Mouse (Mus musculus) common myeloid progenitor, adult 5-6 weeks (primary cell): Measurements from ENCODE around the gene Klhl12. TPM values are rescaled to one million over a fixed set of nuclear protein-coding genes. Genes with fewer than 3 reads are reported as not detected.
"Not testable (repeated sequence)": the region's sequence is repeated elsewhere in the genome, so short reads cannot be mapped to it uniquely, and the experiment has no call there.

Experiments used
- ATAC-seq: replicated peaks from 2 replicates; pipeline ENCODE4 v1.8.0; 2016; ENCODE audit warnings: low read depth, mild to moderate bottlenecking, moderate TSS enrichment, inconsistent platforms; ENCODE audit not compliant: poor library complexity, severe bottlenecking
- total RNA-seq: library from RNA; stranded (forward); fragments of 200-1000, 187-1606 nt; gene quantifications from 2 replicates; pipeline ENCODE4 v1.2.3, GENCODE M21; 2017

The Klhl12 gene
- total RNA-seq: 21.8 and 28.1 TPM in 2 replicates

GRCm38 (mm10) chr1:134454904-134455824 lies at the start of gene Klhl12:
Gene Klhl12 (plus strand): TSS chr1:134455531.
- ATAC-seq: peak; percentile 76

DNA sequence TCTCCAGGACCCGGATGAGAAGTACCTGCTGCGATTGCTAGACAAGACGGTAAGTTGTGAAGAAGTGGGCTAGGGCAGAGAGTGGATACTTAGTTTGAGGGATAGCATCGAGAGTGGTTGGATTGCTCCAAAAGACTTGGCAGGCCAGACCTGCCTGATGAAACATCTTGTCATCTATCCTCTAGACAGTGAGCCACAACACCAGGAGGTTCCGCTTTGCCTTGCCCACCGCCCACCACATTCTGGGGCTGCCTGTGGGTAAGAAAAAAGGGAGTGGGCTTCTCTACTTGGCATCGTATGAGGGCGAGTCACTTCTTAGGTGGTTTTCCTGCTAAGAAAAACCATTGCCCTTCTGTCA lies 48.9 kb upstream of the Klhl12 start:
- ATAC-seq: peak; percentile 20; the same call in 1 of the 2 replicates

DNA sequence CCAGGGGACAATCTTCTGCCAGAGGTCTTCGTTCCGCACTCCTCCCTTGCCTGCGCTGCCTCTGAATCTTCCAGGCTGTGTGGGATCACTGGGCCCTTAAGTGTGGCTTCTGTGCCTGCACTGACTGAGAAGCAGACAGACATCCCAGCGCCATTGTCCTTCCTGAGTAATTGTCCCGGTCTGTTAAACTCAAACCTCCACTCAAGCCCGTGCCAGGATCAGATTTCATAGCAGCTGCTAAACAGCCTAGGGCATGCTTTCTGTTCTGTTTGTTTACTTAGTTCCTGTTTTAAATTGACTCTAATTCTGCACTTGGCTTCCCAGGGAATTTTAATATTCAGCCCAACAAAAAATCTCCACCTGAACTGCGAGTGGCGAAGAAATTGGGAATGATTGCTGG lies 47.3 kb upstream of the Klhl12 start:
- no peak for ATAC-seq

DNA sequence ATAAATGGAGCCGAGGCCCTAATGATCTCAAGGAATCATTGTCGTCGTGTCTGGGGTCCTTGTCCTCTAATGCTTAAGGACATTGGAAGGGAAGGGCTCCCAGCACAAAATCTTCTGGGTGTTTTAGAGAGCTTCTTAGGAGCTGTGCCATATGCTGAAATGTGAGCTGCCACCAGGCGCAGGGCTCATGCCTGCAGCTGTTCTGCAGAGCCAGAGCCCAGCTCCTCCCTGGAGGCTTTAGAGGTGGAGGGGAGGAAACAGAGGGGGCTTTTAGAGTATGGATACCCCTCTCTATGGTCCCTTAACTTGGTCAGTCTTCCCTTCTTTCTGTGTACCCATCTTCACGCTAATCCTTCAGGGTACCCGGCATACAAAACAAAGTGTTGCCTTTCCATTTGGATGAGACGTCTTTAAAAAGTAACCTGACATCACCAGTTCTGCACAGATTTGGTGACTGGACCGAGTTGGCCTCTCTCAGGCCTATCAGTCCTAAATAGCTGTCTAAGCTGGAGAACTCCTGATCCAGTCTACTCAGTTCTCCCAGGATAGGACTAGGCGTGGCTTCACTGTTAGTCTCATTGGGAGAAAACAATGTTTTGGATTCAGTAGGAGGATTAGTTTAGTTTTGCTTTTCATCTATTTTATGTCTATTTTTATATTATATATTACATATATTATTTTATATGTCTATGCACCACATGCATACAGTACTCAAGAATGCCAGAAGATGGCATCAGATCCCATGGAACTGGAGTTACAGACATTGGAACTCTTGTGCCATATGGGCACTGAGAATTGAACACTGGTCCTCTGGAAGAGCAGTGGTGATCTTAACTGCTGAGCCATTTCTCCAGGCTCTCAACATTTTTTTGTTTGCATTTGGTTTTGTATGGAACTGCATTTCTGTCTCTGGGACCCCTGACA lies 43.4 kb upstream of the Klhl12 start:
- ATAC-seq: no peak

DNA sequence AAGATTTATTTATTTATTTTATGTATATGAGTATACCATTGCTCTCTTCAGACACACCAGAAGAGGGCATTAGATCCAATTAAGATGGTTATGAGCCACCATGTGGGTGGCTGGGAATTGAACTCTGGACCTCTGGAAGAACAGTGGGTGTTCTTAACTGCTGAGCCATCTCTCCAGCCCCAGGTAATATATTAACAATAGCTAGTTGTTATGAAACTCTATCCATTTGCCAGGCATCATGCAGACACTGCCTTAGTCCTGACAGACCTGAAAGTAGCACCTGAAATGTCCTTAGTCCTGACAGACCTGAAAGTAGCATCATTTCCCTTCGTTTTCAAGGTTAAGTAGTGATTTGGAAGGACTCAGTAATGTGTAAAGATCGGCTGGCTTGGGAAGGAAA lies 41.3 kb upstream of the Klhl12 start:
- no peak for ATAC-seq

DNA sequence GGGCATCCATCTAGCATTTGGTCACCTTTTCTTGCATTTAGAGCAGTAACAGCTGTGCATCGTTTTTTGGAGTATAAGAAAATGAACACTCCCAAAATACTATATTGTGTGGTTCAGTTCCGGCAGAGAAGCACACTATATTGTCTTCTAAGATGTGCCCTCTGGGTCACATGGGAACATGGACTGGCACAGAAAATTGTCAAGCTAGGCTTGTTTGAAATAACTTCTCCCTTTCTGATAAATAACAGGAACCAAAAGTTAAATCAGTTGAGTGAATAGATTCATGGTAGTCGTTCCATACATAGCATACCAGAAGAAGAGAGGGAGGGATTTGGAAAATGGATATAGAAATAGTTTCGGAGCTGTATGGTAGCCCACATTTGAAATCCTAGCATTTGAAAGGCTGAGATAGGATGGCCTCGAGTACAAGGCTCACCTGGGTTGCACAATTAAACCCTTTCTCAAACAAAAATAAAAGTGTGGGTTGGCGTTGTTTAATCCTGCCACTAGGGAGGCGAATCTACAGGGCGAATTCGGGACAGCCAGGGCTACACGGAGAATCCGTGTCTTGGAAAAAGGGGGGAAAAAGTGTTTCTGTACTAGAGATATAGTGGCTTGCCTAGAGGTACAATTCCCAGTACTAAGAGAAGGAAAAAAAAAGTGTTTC lies 40.7 kb upstream of the Klhl12 start:
- peak; percentile 8 for ATAC-seq

DNA sequence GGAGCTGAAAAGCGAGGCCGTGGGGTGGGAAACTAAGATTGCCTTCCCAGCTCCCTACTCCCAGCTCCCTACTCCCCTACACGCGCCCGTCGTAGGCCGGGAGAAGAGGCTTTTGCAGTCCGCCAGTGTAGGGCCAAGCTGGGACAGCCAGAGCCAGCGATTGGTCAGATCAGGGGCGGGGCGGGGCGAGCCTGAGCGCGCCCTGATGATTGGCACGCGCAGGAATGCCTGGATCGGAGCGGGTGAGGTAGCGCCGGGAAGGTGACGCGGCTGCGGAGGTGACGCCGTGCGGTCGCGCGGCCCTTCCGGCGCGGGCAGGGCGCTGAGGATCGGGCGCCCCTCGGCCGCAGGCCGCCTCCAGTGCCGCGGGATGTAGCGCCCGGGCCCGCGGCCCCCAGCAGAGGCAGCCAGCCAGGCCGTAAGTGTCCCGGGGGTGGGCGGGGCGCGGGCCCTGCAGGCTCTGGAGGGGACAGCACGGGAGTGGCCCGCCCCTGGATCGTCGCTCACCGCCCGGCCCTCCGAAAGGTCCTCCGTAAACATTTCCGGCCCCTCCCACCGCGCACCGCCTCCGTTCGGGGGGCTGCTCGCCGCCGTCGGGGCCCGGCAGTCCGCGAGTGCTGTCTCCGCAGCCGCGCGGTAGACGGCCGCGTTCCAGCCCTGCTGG lies 40.0 kb upstream of the Klhl12 start, which contains the start of gene Adipor1:
TSS of gene Adipor1 (plus strand) at position 211 of the 664 bp plus-strand sequence.
- peak; percentile 94 for ATAC-seq

DNA sequence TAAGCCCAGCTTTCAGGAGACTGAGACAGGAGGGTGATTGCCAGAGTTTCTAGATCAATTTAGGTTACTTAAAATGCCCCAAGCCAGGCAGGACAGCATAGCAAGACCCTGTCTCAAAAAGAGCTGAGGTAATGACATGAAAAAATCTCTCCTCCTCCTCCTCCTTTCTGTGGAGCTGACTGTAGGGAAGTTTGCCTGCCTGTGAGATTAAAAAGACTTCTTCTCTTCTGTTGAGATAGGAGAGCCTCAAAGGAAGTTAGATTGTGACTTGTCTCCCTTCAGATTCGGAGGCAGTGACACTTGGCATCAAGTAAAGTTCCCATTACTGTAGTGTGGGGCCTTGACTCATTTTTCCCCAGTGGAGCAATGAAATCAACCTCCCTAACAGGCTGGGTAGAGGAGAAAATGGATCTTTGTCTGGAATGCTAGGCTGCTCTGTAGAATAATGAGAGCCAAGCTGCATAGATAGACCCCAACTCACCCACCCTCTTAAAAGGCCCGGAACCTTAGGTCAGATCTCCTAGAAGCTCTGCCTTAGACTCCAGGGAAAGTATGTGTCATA lies 36.8 kb upstream of the Klhl12 start:
- ATAC-seq: no peak

DNA sequence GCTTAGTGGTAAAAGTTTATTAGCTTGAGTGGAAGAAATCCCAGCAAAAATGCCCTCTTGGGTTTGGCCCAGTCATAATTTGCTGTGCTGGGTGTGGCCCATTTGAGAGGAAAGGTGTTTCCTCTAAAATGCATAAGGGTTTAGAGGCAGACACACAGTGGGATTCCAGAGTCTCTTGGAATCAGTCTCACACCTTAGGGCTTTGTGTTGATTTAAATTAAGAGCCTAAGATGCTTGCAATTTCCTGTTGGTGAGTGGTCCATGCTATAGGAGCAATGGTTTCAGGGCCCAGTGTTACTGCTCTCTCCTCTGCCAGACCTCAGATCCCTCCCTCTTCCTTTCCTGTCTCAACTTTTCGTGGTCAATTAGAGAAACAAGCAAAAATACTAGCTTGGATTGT lies 36.2 kb upstream of the Klhl12 start:
- ATAC-seq: no peak

DNA sequence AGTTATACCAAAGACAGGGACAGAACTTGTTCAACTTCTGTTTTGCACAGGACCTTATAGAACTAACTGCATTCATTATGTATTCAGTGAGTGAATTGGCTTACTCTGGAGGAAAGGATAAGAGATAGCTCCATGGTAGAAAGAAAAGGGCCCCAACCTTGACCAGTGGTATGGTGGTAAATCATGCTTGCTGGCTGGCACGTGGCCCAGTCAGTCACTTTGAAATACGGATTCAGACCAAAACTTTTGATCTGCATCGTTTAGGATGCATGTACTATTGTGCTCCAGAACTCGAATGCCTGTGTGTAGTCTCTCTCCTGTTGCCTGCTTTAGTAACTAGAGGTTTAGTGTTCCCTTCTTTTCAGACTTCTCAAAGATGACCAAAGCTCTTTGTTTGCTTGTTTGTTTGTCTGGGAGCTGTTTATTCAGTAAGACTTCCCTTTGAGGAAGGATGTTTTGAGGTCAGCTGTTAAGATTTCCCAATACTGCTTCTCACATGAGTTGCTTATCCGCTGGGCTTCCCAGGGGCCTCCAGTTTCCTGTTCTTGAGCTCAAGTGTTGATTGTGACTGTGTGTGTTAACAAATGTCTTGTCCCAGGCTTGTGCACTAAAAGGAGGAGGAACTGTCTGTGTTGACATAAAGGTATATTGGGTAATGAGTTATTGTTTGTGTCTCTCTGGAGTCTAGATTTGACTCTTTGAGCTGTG lies 35.4 kb upstream of the Klhl12 start:
- ATAC-seq: peak; percentile 50

- ATAC-seq: no peak
Observed at GRCm38 (mm10) chr1:134423911-134424310, 31.4 kb upstream of the Klhl12 start.

GRCm38 (mm10) chr1:134426289-134426688 lies 29.0 kb upstream of the Klhl12 start:
- ATAC-seq: peak; percentile 92

DNA sequence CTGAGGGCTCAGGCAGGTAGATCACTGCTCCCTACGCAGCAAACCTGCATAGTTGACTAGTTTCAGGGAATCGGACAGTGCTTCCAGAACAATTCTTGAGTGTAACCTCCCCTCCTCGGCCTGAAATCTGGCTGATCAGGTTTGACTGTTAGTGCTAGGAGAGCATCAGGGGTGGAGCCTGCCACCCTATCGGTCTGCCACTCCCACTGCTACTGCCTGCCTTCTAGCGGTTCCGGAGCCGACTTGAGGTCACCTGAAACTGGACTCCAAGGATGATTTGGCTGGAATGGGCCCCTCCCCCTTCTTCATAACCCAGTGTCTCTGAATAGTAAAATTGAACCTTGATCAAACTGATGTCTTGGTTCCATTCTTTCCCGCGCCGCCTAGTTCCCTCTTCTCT lies 22.3 kb upstream of the Klhl12 start:
- no peak for ATAC-seq

GRCm38 (mm10) chr1:134433473-134433872 lies 21.9 kb upstream of the Klhl12 start:
- ATAC-seq: no peak

DNA sequence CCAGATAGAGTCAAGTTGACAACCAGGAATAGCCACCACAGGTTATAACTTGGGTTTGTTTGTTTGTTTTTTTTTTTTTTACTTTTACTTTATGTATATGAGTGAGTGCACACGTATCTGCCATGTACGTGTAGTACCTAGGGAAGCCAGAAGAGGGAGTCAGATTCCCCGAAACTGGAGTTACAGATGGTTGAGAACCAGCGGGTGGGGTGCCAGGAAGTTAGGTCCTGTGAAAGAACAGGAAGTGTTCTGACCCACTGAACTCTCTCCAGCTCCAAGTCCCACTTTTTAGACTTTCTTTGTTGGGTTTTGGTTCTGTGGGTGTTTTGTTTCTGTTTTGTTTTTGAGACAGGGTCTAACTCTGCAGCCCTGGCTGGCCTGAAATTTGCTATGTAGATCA lies 19.9 kb upstream of the Klhl12 start:
- ATAC-seq: peak; percentile 87

- ATAC-seq: no peak
Observed at GRCm38 (mm10) chr1:134440437-134440836, 14.9 kb upstream of the Klhl12 start.

GRCm38 (mm10) chr1:134441737-134442136 lies 13.6 kb upstream of the Klhl12 start:
- not testable (repeated sequence) for ATAC-seq

DNA sequence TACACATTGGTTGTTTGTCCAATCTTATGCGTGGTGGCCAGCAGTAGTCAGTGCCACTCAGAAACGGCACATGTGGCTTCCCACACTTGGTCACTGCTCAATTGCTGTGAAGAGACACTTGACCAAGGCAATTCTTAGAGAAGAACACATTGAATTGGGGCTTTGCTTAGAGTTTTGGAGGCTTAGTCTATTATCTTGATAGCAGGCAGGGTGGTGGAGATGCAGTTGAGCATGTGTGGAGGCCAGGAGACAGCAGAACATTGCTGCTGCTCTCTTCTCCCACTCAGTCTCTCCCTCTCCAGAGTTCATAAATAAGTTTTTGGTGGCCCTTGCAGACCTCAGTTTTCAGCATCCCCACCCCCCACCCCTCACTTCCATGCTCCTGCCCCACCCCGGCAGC lies 12.9 kb upstream of the Klhl12 start:
- no peak for ATAC-seq

DNA sequence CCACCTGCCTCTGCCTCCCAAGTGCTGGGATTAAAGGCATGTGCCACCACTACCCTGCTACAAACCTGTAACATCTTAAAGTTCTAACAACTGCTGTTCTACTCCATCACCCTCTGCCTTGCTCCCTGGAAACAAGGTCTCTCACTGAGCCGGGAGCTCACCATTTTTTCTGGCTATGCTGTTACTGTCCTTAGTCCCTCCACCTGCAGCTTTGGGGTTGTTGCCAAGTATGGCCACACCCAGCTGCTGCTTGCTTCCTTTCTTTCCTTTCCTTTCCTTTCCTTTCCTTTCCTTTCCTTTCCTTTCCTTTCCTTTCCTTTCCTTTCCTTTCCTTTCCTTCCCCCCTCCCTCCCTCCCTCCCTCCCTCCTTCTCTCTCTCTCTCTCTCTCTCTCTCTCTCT lies 12.0 kb upstream of the Klhl12 start:
- ATAC-seq: not testable (repeated sequence)
